Comparison of ENCODE assay signal across 19 mouse cellular contexts in the genomic region with DNA sequence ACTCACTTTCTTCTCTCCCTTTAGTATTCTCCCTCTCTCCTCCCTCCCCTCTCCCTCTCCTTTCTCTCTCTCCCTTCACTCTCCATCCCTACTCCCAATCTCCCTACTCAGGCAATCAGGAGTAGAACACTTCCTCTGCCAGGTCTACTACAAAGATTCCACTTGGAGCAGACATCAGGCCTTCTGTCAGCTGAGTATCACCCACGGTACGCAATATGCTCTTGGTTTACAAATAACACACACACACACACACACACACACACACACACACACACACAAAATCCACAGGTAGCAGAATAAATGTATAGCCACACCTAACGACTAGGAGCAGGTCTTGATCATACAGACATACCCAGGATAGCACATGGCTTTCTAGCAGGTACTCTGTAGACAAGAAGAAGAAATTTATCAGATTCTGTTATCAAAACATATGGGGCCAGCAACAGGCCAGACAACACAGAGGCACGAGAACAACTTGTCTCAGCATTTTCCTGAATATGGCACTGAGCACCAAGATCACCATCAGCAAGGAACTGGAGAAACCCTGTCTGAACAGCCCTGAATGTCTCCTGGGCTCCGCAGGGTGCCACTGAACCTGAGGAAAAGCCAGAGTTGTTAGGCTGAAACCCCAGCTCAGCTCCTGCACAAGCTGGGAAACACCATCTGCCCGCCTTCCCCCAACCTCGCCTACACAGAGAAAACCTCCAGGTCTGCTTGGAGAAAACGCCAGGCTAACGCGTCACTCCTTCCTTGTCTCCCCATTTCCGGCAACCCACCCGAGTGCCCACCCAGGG. TPM values are rescaled to one million over a fixed set of nuclear protein-coding genes. Genes with fewer than 3 reads are reported as not detected.
DNase-seq lines count a peak whose midpoint lies in the region; ATAC-seq lines count a peak whose summit lies in the region.
"Had no signal": no experiment of that assay in that cellular context is flagged by ENCODE, and none has a peak within 500 bp of the region (broad histone marks: within the 10 kb centered on the region; RNA-seq: fewer than 3 reads in every experiment).

No protein-coding gene starts in this region.

- H3K4me2 ChIP-seq in neural tube, embryonic 15.5 days: no peak overlapping the region
- H3K4me2 ChIP-seq: forebrain, embryonic 12.5 days; heart, embryonic 13.5 days; limb, embryonic 15.5 days; midbrain, embryonic 15.5 days; stomach, embryonic 15.5 days had no signal

- no peaks in the 10 kb centered on the region for H3K9me3 ChIP-seq in heart, embryonic 10.5 days
- H3K9me3 ChIP-seq in neural tube, embryonic 15.5 days (replicated peaks): no peaks in the 10 kb centered on the region
- H3K9me3 ChIP-seq: forebrain, embryonic 12.5 days; heart, embryonic 13.5 days; limb, embryonic 15.5 days; midbrain, embryonic 15.5 days; stomach, embryonic 15.5 days had no signal

- no peak overlapping the region for H3K9ac ChIP-seq in neural tube, embryonic 15.5 days (replicated peaks)
- H3K9ac ChIP-seq: forebrain, embryonic 12.5 days; heart, embryonic 13.5 days; limb, embryonic 15.5 days; midbrain, embryonic 15.5 days; stomach, embryonic 15.5 days had no signal

- no peak for ATAC-seq in neural tube, embryonic 15.5 days (ENCODE audit: low FRiP score)
- ATAC-seq: hindbrain, postnatal 0 days; midbrain, embryonic 15.5 days had no signal

- DNase-seq in heart, embryonic 10.5 days (ENCODE audit: low spot score): no peak
- no peak for DNase-seq in heart, postnatal 25 days (ENCODE audit: low spot score)
- peak; percentile 10 for DNase-seq in right cerebral cortex, postnatal 14 days
- no peak for DNase-seq in right cerebral cortex, postnatal 4 days
- DNase-seq in cerebellum, postnatal 25 days: peak; percentile 61 to 75
- DNase-seq in urinary bladder, postnatal 36 days (ENCODE audit: low spot score in 2 of 2): no peak
- DNase-seq: adrenal gland, postnatal 36 days; kidney, adult 11 months; kidney, postnatal 10 days; lung, postnatal 10 days; thymus, adult 2 months had no signal

- peaks cover 21% of the 10 kb centered on the region; the same call in 1 of the 2 replicates for H3K4me1 ChIP-seq in heart, embryonic 10.5 days
- H3K4me1 ChIP-seq in neural tube, embryonic 15.5 days: no peaks in the 10 kb centered on the region
- H3K4me1 ChIP-seq: heart, embryonic 13.5 days; limb, embryonic 15.5 days; midbrain, embryonic 15.5 days; stomach, embryonic 15.5 days had no signal

- H3K27me3 ChIP-seq in heart, embryonic 10.5 days (ENCODE audit: insufficient read depth, poor library complexity, severe bottlenecking): no peaks in the 10 kb centered on the region
- H3K27me3 ChIP-seq in neural tube, embryonic 15.5 days (replicated peaks): no peaks in the 10 kb centered on the region
- H3K27me3 ChIP-seq: forebrain, embryonic 12.5 days; heart, embryonic 13.5 days; limb, embryonic 15.5 days; midbrain, embryonic 15.5 days; stomach, embryonic 15.5 days had no signal

- 75% methylated on average over 12 of the region's 12 CpGs for WGBS in heart, embryonic 10.5 days
- WGBS in neural tube, embryonic 15.5 days: 87% methylated on average over 12 of the region's 12 CpGs

- H3K36me3 ChIP-seq in heart, embryonic 10.5 days: no peaks in the 10 kb centered on the region
- no peaks in the 10 kb centered on the region for H3K36me3 ChIP-seq in neural tube, embryonic 15.5 days
- H3K36me3 ChIP-seq: forebrain, embryonic 12.5 days; heart, embryonic 13.5 days; limb, embryonic 15.5 days; midbrain, embryonic 15.5 days; stomach, embryonic 15.5 days had no signal

- no peak overlapping the region for H3K4me3 ChIP-seq in heart, embryonic 10.5 days
- H3K4me3 ChIP-seq in neural tube, embryonic 15.5 days (replicated peaks): no peak overlapping the region
- H3K4me3 ChIP-seq: forebrain, embryonic 12.5 days; heart, embryonic 13.5 days; limb, embryonic 15.5 days; midbrain, embryonic 15.5 days; stomach, embryonic 15.5 days had no signal

- intact Hi-C loops in heart, postnatal 25 days (cut with DNase I): no loop called here

- H3K27ac ChIP-seq in heart, embryonic 10.5 days: peak overlapping the region; percentile 23; the same call in 1 of the 2 replicates
- H3K27ac ChIP-seq in neural tube, embryonic 15.5 days (replicated peaks): no peak overlapping the region
- H3K27ac ChIP-seq: forebrain, embryonic 12.5 days; heart, embryonic 13.5 days; hindbrain, postnatal 0 days; limb, embryonic 15.5 days; midbrain, embryonic 15.5 days; stomach, embryonic 15.5 days had no signal

RNA-seq across cellular contexts. Expression of gene Tmem163, which starts 36.2 kb away (rescaled TPM):
- 27.6 and 29.7 TPM in 2 replicates for polyA plus RNA-seq in heart, embryonic 10.5 days (2016; fragmentation: Nextera tagmentation; extraction: Ambion mirVana)
- total RNA-seq in heart, postnatal 25 days (2021): 10 to 100 TPM in 1 of 2 experiments, 1 to 10 TPM in 1; 8.3 to 12.1 TPM
- polyA plus RNA-seq in neural tube, embryonic 15.5 days (2015; fragmentation: Nextera tagmentation; extraction: Ambion mirVana): 47.1 and 54.1 TPM in 2 replicates
- total RNA-seq: hematopoietic stem cell, adult 5-6 weeks had no signal

Comparison
In these comparisons a context has a peak if more than half of its experiments do, and no peak if none do; other contexts are left out.
1. DNase-seq: peak in right cerebral cortex, postnatal 14 days (single experiment) and cerebellum, postnatal 25 days (2 of 2); none in heart, embryonic 10.5 days (single experiment), heart, postnatal 25 days (single experiment), right cerebral cortex, postnatal 4 days (single experiment) and urinary bladder, postnatal 36 days (0 of 2).